Mouse (Mus musculus) cerebellum, adult 9-11 months (tissue): ENCODE results near the gene Wwc2.

Experiments used
- DNase-seq: peaks from one replicate; pipeline ENCODE4 v3.0.0; 2022

Gene Wwc2

GRCm38 (mm10) chr8:47990911-47991820 is at the start of gene Wwc2:
Gene Wwc2 (minus strand): TSS chr8:47990924.
- DNase-seq = peak; percentile 38

GRCm38 (mm10) chr8:48038261-48038934 is 47.7 kb upstream of the Wwc2 start:
- DNase-seq = no peak

DNA sequence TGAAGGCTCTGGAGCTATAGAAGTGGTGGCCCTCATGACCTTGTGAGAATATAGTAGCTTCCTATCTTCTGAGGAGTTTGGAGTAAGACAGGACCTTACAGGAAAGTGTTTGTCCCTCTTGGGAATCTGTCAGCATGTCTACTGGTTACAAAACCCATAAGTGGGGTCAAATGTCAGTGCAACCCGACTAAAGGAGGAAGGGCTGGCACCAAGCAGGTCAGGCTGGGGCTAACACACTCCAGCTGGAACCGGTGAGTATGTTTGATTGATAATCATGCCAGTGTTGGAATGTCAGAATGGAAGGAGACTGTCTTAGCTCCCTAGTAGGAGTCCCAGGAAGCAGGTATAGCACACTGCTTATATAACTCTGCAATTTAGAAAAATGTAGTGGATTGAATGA is 41.3 kb upstream of the Wwc2 start:
- no peak for DNase-seq

- DNase-seq = no peak
Observed at GRCm38 (mm10) chr8:48030667-48031066, 39.9 kb upstream of the Wwc2 start.

DNA sequence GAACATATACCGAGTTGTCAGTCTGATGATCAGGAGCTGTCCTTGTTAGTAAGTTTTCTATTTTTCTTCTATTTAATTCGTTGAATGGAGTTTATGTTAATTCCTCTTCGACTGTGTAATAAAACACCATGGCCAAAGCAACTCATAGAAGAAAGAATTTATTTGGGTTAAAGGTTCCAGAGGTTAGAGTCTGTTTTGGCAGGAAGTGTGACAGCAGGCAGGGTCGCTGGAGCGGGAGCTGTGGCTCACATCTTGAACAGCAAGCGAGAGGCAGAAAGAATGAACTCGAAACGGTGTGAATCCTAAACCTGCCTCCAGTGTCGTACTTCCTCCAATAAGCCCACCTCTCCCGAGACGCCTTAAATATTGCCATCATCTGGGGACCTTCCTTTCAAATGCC is 36.1 kb upstream of the Wwc2 start:
- DNase-seq = no peak

GRCm38 (mm10) chr8:48023206-48023605 is 32.5 kb upstream of the Wwc2 start:
- no peak for DNase-seq

GRCm38 (mm10) chr8:48019737-48020136 is 29.0 kb upstream of the Wwc2 start:
- DNase-seq = no peak

GRCm38 (mm10) chr8:48016538-48016937 is 25.8 kb upstream of the Wwc2 start:
- DNase-seq = peak; percentile 38

- DNase-seq = no peak
Observed at GRCm38 (mm10) chr8:48014386-48014785, 23.7 kb upstream of the Wwc2 start.

GRCm38 (mm10) chr8:48013281-48013680 is 22.6 kb upstream of the Wwc2 start:
- no peak for DNase-seq

- DNase-seq = no peak
Observed at GRCm38 (mm10) chr8:48011871-48012270, 21.1 kb upstream of the Wwc2 start.

DNA sequence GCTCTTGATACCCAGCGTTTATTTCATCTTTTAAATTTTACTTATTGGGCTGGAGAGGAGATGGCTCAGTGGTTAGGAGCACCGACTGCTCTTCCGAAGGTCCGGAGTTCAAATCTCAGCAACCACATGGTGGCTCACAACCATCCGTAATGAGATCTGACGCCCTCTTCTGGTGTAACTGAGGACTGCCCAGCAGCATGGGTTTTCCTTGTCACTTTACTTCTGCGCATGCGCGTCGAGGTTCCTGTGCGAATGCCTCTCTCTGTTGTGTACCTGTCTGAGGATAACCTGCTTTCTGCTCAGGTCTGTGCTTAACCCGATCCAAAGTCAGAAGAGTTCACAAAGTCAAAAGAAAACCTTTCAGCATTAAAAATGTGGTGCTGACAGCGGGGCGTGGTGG is 20.3 kb upstream of the Wwc2 start:
- no peak for DNase-seq

- DNase-seq = no peak
Observed at GRCm38 (mm10) chr8:48009399-48009798, 18.7 kb upstream of the Wwc2 start.

DNA sequence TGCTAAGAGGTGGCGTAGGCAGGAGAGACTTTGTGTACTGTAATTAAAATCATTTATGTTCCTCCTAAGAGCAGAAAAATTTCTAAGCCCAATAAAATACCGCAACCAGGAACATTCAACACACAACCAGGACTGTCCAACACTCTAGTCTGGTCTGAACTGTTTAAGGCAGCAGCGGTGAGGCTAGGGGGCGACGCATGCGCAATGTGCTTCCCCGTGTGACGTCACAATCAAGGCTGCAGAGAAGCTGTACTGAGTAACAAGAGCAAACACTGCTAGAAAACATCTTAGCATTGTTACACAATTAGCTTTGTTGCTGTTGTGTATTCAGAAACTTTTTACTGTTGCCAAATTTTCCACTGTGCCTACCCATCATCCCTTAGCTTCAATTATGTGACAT is 18.2 kb upstream of the Wwc2 start:
- DNase-seq = no peak

- DNase-seq = no peak
Observed at GRCm38 (mm10) chr8:48006869-48007268, 16.1 kb upstream of the Wwc2 start.

GRCm38 (mm10) chr8:48002551-48002950 is 11.8 kb upstream of the Wwc2 start:
- no peak for DNase-seq

GRCm38 (mm10) chr8:48001395-48001794 is 10.7 kb upstream of the Wwc2 start:
- DNase-seq = no peak

GRCm38 (mm10) chr8:47996712-47997111 is 6.0 kb upstream of the Wwc2 start:
- no peak for DNase-seq

- no peak for DNase-seq
Observed at GRCm38 (mm10) chr8:47996126-47996525, 5.4 kb upstream of the Wwc2 start.

DNA sequence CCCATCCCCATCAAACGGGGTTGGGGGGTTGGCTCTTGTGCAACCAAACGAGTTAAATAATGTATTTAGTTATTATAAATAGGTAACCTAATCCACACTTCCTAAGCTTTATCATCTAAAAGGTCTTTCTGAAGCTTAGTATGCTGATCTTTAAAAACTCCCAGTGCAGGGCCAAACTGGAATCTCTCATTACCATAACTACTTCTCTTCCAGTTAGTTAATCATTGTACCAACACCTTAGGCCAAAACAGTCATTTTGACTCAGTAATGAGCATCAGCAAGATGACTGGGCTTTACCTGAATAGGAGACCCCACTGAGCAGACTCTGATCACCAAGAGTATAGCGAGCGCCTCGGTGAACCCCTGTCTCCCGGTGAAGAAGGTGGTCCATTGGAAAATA is 4.7 kb upstream of the Wwc2 start:
- no peak for DNase-seq

GRCm38 (mm10) chr8:47994618-47995274 is 4.0 kb upstream of the Wwc2 start:
- no peak for DNase-seq

- DNase-seq = peak; percentile 82
Observed at GRCm38 (mm10) chr8:47990386-47990772, 345 bp downstream of the Wwc2 start.

DNA sequence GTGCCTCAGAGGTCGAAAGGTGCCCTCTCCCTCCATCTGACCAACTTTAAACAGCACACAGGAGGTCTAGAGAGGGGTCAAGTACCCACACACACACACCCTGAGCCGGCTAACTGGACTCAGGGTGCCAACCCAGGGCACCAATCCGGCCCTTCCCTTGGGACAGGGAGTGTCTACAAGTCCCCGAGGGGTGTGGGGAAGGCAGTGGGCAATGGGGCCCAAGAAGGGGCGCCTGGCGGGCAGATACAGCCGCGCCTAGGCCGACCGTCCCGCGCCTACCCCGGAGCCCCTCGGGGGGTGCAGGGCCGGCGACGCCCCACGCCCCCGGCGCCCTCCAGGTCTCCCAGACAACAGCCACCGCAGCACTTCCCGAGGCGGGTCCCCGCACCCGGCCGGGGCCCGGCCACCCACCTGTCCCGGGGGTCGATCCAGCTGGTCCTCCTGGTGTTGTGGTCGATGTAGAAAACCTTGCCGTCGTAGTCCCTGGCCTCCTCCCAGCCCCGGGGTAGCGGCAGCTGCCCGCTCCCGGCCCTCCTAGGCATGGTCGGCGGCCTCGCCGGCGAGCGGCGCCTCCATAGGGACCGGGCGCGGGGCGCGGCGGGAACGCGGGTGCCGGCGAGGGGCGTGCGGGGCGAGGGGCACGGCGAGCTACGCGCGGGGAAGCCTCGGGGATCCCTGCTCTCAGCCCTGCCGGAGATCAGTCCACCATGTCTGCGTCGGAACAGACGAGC is 904 bp downstream of the Wwc2 start:
- DNase-seq = peak; percentile 46
